13 mouse cellular contexts compared by ENCODE assay signal in the genomic region with DNA sequence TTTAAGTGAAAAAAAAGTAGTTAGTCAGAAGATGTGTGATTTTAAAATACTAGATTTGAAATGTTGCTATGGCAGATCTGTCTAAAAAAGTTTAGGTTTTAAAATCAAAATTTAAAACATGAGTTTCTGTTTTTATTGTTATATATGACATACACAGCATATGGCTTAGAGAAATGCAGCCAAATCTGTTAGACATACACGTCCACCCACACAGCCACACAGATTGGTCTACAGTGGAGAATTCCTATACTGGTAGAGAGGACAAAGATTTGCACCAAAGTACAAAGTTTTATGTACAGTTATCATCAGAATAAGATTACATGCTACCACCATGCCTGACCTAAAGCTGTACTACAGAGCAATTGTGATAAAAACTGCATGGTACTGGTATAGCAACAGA.
"Had no signal": no experiment of that assay in that cellular context is flagged by ENCODE, and none has a peak within 500 bp of the region (broad histone marks: within the 10 kb centered on the region; RNA-seq: fewer than 3 reads in every experiment).

No protein-coding gene starts in this region.

- DNase-seq: kidney, adult 11 months; kidney, adult 8-10 months; kidney, postnatal 10 days; kidney, postnatal 36 days; layer of hippocampus, postnatal 36 days; liver, embryonic 13.5 days; lung, adult 2 months; lung, postnatal 14 days; lung, postnatal 4 days; midbrain, embryonic 14.5 days; thymus, adult 2 months; thymus, postnatal 14 days; thymus, postnatal 4 days had no signal
